Mouse (Mus musculus): ENCODE data around the gene Prss43. TPM values are rescaled to one million over a fixed set of nuclear protein-coding genes. Genes with fewer than 3 reads are reported as not detected.
"Not testable (repeated sequence)": the region's sequence is repeated elsewhere in the genome, so short reads cannot be mapped to it uniquely, and the experiment has no call there.

Prss43 gene
- polyA plus RNA-seq, 1 experiment from 2014 or later = not detected

DNA sequence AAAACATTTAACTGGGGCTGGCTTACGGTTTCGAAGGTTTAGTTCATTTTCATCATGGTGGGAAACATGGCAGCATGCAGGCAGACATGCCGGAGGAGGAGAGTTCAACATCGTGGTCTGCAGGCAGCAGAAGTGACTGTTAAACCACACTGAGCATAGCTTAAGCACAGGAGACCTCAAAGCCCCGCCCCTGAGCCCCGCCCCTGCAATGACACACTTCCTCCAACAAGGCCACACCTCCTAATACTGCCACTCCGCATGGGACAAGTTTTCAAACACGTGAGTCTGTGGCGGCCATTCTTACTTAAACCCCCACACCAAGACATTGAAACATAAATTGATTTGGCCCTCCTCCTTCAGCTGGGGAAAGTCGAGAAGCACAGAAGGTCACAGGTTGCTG lies 29.5 kb upstream of the Prss43 start:
- 75% methylated on average over 10 of the region's 10 CpGs for WGBS (ENCODE audit: insufficient replicate concordance)
- Histone ChIP-seq H3K4me1 (ENCODE audit: control insufficient read depth, insufficient read depth, low read length) (no peaks in the 10 kb centered on the region), H3K27me3 (ENCODE audit: control insufficient read depth, insufficient read depth, low read length) (no peaks in the 10 kb centered on the region), H3K27ac (ENCODE audit: low read depth, low read length) (no peak overlapping the region), H3K4me2 (no peak overlapping the region), H3K36me3 (ENCODE audit: control insufficient read depth, insufficient read depth, low read length) (no peaks in the 10 kb centered on the region), H3K4me3 (ENCODE audit: low read depth, low read length) (no peak overlapping the region), H3K9ac (ENCODE audit: low read depth, low read length) (no peak overlapping the region), H3K9me3 (replicated peaks; ENCODE audit: control insufficient read depth, low read length) (no peaks in the 10 kb centered on the region)
- ATAC-seq (replicated peaks; ENCODE audit: insufficient number of reproducible peaks, low FRiP score, low TSS enrichment) = no peak

DNA sequence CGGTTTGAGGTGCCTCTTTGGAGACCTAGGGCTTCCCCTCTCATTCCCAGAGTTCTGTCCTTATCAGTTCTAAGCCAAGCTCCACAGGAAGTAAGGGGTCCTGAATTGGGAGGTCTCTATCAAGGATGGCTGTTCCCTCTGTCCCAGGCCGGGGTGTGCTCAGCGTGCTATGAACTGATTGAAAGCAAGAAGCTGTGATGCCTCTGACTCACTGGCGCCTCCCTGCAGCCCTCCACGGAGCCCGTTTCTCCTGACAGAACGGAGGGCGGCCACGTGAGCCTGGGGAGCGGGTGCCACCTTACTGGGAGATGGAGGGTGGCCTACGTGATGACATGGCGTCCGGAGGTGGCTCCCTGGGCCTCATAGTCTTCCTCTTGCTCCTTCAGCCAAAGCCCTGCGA lies 28.6 kb upstream of the Prss43 start, which contains the start of gene Prss42:
TSS of gene Prss42 (plus strand) at position 301 of the 400 bp plus-strand sequence.
- Histone ChIP-seq H3K4me3 (ENCODE audit: low read depth, low read length) (no peak within 1 kb of the TSS), H3K27ac (ENCODE audit: low read depth, low read length) (no peak within 1 kb of the TSS), H3K36me3 (ENCODE audit: control insufficient read depth, insufficient read depth, low read length) (no peaks in the 10 kb centered on the region), H3K4me2 (no peak within 1 kb of the TSS), H3K9me3 (replicated peaks; ENCODE audit: control insufficient read depth, low read length) (no peaks in the 10 kb centered on the region), H3K4me1 (ENCODE audit: control insufficient read depth, insufficient read depth, low read length) (no peaks in the 10 kb centered on the region), H3K27me3 (ENCODE audit: control insufficient read depth, insufficient read depth, low read length) (no peaks in the 10 kb centered on the region), H3K9ac (ENCODE audit: low read depth, low read length) (no peak within 1 kb of the TSS)
- no peak for ATAC-seq (replicated peaks; ENCODE audit: insufficient number of reproducible peaks, low FRiP score, low TSS enrichment)
- 87% methylated on average over 14 of the region's 14 CpGs for WGBS (ENCODE audit: insufficient replicate concordance)

DNA sequence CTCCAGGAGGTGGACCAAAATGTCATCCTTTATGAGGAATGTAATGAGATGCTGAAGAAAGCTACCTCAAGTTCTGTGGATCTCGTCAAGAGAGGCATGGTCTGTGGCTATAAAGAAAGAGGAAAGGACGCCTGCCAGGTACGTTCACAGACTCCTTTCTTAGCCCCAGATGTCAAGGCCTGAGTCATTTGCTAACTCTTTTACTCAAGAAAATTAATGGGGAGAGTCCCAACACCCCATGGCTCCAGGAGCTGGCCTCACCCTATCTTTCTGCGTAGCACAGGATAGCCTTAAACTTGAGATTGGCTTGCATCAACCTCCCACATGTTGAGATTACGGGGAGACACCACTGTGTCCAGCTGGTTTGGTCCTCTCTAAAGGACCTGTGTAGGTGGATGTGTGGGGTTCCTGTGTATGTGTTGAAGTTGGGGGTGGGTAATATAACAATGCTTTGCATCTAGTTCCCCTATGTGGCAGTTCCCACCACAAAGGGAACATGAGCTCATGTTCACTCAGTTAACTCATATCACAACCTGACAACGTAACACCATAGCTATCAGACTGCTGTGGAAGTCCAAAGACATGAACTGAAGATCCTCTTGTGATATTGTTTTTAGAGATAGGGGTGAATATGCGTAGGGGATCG lies 25.5 kb upstream of the Prss43 start:
- Histone ChIP-seq H3K9ac (ENCODE audit: low read depth, low read length) (no peak overlapping the region), H3K4me1 (ENCODE audit: control insufficient read depth, insufficient read depth, low read length) (no peaks in the 10 kb centered on the region), H3K36me3 (ENCODE audit: control insufficient read depth, insufficient read depth, low read length) (no peaks in the 10 kb centered on the region), H3K4me2 (no peak overlapping the region), H3K9me3 (replicated peaks; ENCODE audit: control insufficient read depth, low read length) (no peaks in the 10 kb centered on the region), H3K27ac (ENCODE audit: low read depth, low read length) (no peak overlapping the region), H3K4me3 (ENCODE audit: low read depth, low read length) (no peak overlapping the region), H3K27me3 (ENCODE audit: control insufficient read depth, insufficient read depth, low read length) (no peaks in the 10 kb centered on the region)
- ATAC-seq (replicated peaks; ENCODE audit: insufficient number of reproducible peaks, low FRiP score, low TSS enrichment) = no peak
- 83% methylated on average over 8 of the region's 8 CpGs for WGBS (ENCODE audit: insufficient replicate concordance)

DNA sequence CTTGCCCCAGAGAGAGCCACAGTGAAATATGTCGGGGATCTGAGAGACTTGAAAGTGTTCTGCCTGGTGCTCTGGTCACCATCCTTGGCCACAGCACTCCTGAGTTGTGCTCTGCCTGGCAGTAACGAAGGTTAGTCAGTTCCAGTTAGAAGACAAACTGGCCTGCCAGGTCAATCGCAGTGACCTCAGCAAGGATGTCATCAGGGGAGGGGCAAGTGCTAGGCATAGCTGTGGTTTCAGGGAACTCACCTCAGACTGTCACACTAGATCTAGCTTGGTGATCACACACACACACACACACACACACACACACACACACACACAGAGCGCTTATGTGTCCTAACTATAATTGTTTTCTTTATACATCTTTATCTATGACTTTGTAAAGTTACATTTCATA lies 23.2 kb upstream of the Prss43 start:
- H3K9ac ChIP-seq (ENCODE audit: low read depth, low read length) = no peak overlapping the region
- ATAC-seq (replicated peaks; ENCODE audit: insufficient number of reproducible peaks, low FRiP score, low TSS enrichment) = no peak

DNA sequence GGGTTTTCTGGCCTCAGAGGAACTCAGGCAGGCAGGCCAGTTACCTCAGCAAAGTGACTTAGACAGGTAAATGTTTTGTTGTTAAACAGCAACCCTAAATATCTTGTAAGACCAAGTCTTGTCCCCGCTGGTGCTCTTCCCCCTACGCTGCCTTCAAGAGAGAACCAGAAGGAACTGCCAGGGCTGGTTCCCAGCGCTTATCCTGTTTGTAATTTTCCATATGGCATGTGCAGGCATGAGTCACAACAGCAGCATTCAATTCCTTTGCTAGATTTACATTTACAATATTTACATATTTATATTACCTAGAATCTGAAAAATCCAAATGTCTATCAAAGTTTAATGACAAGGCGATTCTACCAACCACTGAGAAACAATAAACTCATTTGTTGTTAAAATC lies 16.4 kb upstream of the Prss43 start:
- Histone ChIP-seq H3K4me3 (ENCODE audit: low read depth, low read length) (no peak overlapping the region), H3K4me2 (no peak overlapping the region), H3K9me3 (replicated peaks; ENCODE audit: control insufficient read depth, low read length) (no peaks in the 10 kb centered on the region), H3K27me3 (ENCODE audit: control insufficient read depth, insufficient read depth, low read length) (0 out of 2 replicates have a peak, but pooled peaks cover 4% of the 10 kb centered on the region), H3K27ac (ENCODE audit: low read depth, low read length) (no peak overlapping the region), H3K4me1 (ENCODE audit: control insufficient read depth, insufficient read depth, low read length) (no peaks in the 10 kb centered on the region), H3K9ac (ENCODE audit: low read depth, low read length) (no peak overlapping the region), H3K36me3 (ENCODE audit: control insufficient read depth, insufficient read depth, low read length) (no peaks in the 10 kb centered on the region)
- no peak for ATAC-seq (replicated peaks; ENCODE audit: insufficient number of reproducible peaks, low FRiP score, low TSS enrichment)
- WGBS (ENCODE audit: insufficient replicate concordance) = 82% methylated on average over 4 of the region's 4 CpGs

More for the DNA sequence above, 23.2 kb upstream of the Prss43 start:
- no peak overlapping the region for H3K27ac ChIP-seq (ENCODE audit: low read depth, low read length)
- H3K27me3 ChIP-seq (ENCODE audit: control insufficient read depth, insufficient read depth, low read length) = no peaks in the 10 kb centered on the region
- H3K4me1 ChIP-seq (ENCODE audit: control insufficient read depth, insufficient read depth, low read length) = no peaks in the 10 kb centered on the region
- no peaks in the 10 kb centered on the region for H3K36me3 ChIP-seq (ENCODE audit: control insufficient read depth, insufficient read depth, low read length)
- H3K4me2 ChIP-seq = no peak overlapping the region
- WGBS (ENCODE audit: insufficient replicate concordance) = 61% methylated on average over 4 of the region's 4 CpGs
- no peaks in the 10 kb centered on the region for H3K9me3 ChIP-seq (replicated peaks; ENCODE audit: control insufficient read depth, low read length)
- no peak overlapping the region for H3K4me3 ChIP-seq (ENCODE audit: low read depth, low read length)

DNA sequence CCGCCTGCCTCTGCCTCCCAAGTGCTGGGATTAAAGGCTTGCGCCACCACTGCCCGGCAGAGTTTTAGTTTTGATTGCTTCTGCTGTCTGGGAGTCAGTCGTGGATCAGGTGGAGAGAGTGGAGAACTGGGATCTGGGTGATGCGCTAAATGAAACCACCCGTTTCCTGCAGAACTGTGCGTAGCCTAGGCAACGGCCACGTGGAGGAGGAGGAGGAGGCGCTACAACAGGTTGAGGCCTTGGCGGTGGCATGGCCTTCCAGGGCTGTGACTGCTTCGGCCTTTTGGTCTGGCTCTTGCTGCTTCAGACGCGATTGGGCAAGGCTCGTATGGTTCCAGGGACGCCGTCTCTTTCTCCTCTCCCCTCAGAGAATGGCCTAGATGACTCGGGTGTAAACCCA lies 12.7 kb upstream of the Prss43 start, which contains the start of gene Prss44:
TSS of gene Prss44 (plus strand) at position 206 of the 400 bp plus-strand sequence.
- Histone ChIP-seq H3K9me3 (replicated peaks; ENCODE audit: control insufficient read depth, low read length) (no peaks in the 10 kb centered on the region), H3K4me3 (ENCODE audit: low read depth, low read length) (no peak within 1 kb of the TSS), H3K4me1 (ENCODE audit: control insufficient read depth, insufficient read depth, low read length) (no peaks in the 10 kb centered on the region), H3K36me3 (ENCODE audit: control insufficient read depth, insufficient read depth, low read length) (no peaks in the 10 kb centered on the region), H3K27ac (ENCODE audit: low read depth, low read length) (no peak within 1 kb of the TSS), H3K9ac (ENCODE audit: low read depth, low read length) (no peak within 1 kb of the TSS), H3K4me2 (no peak within 1 kb of the TSS), H3K27me3 (ENCODE audit: control insufficient read depth, insufficient read depth, low read length) (peaks cover 4% of the 10 kb centered on the region; the same call in 1 of the 2 replicates)
- ATAC-seq (replicated peaks; ENCODE audit: insufficient number of reproducible peaks, low FRiP score, low TSS enrichment) = no peak
- WGBS (ENCODE audit: insufficient replicate concordance) = 48% methylated on average over 18 of the region's 18 CpGs

DNA sequence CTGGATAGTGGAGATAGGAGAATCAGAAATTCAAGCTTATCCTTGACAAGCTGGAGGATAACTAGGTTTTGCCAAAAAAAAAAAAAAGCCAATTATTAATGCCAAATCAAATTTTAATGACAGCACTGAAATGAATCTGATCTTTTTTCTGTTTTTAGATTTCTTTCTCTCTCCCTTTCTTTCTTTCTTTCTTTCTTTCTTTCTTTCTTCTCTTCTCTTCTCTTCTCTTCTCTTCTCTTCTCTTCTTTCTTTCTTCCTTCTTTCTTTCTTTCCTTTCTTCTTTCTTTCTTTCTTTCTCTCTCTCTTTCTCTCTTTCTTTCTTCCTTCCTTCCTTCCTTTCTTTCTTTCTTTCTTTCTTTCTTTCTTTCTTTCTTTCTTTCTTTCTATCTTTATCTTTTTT lies 5.9 kb upstream of the Prss43 start:
- not testable (repeated sequence) for H3K4me2 ChIP-seq; H3K9ac ChIP-seq (ENCODE audit: low read depth, low read length); ATAC-seq (replicated peaks; ENCODE audit: insufficient number of reproducible peaks, low FRiP score, low TSS enrichment); H3K9me3 ChIP-seq (replicated peaks; ENCODE audit: control insufficient read depth, low read length); H3K27me3 ChIP-seq (ENCODE audit: control insufficient read depth, insufficient read depth, low read length); H3K4me3 ChIP-seq (ENCODE audit: low read depth, low read length); H3K27ac ChIP-seq (ENCODE audit: low read depth, low read length); H3K4me1 ChIP-seq (ENCODE audit: control insufficient read depth, insufficient read depth, low read length); H3K36me3 ChIP-seq (ENCODE audit: control insufficient read depth, insufficient read depth, low read length)

DNA sequence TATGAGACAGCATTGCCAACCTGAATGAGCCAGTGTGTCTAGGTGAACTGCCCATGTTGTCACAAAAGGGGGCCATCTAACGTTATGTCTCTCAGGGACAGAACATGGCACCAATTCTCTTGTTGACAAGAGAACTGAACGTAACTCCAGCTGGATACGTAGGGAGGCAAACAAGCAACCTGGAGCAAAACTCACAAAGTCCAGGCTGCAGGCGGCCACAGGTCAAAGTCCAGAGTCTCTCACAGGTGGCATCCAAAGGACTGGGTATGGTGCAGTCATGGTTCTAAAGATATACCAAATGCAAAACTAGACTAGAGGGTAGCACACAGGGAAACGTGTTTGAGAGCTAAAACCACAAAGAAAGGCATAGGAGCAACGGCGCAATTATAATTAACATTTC lies 5.1 kb upstream of the Prss43 start:
- 78% methylated on average over 7 of the region's 7 CpGs for WGBS (ENCODE audit: insufficient replicate concordance)
- H3K9me3 ChIP-seq (replicated peaks; ENCODE audit: control insufficient read depth, low read length) = no peaks in the 10 kb centered on the region
- no peak overlapping the region for H3K4me3 ChIP-seq (ENCODE audit: low read depth, low read length)
- H3K4me1 ChIP-seq (ENCODE audit: control insufficient read depth, insufficient read depth, low read length) = no peaks in the 10 kb centered on the region
- H3K9ac ChIP-seq (ENCODE audit: low read depth, low read length) = no peak overlapping the region
- peaks cover 2% of the 10 kb centered on the region; the same call in 1 of the 2 replicates for H3K27me3 ChIP-seq (ENCODE audit: control insufficient read depth, insufficient read depth, low read length)
- no peak for ATAC-seq (replicated peaks; ENCODE audit: insufficient number of reproducible peaks, low FRiP score, low TSS enrichment)
- H3K4me2 ChIP-seq = no peak overlapping the region
- H3K36me3 ChIP-seq (ENCODE audit: control insufficient read depth, insufficient read depth, low read length) = no peaks in the 10 kb centered on the region
- H3K27ac ChIP-seq (ENCODE audit: low read depth, low read length) = no peak overlapping the region

DNA sequence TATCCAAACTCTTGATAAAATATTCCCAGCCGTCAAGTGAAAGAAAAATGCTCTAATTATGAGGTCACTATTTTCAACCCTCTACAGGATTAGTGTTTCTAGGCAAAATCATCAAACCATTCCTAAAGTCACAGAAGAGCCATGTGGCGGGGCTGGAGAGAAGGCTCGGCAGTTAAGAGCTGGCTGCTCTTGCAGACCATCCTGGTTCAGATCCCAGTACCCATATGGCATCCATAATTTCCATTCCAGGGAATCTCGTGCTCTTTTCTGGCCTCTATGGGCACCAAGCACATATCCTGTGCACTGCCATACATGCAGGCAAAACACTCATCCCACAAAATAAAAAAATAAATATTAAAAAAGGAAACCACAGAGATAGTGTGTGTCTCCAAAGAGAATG lies 1.1 kb upstream of the Prss43 start:
- no peaks in the 10 kb centered on the region for H3K36me3 ChIP-seq (ENCODE audit: control insufficient read depth, insufficient read depth, low read length)
- ATAC-seq (replicated peaks; ENCODE audit: insufficient number of reproducible peaks, low FRiP score, low TSS enrichment) = no peak
- no peaks in the 10 kb centered on the region for H3K4me1 ChIP-seq (ENCODE audit: control insufficient read depth, insufficient read depth, low read length)
- no peaks in the 10 kb centered on the region for H3K9me3 ChIP-seq (replicated peaks; ENCODE audit: control insufficient read depth, low read length)
- no peak overlapping the region for H3K4me3 ChIP-seq (ENCODE audit: low read depth, low read length)
- H3K4me2 ChIP-seq = no peak overlapping the region
- 71% methylated on average over 4 of the region's 4 CpGs for WGBS (ENCODE audit: insufficient replicate concordance)
- H3K27me3 ChIP-seq (ENCODE audit: control insufficient read depth, insufficient read depth, low read length) = peaks cover 3% of the 10 kb centered on the region; the same call in 1 of the 2 replicates
- no peak overlapping the region for H3K27ac ChIP-seq (ENCODE audit: low read depth, low read length)
- H3K9ac ChIP-seq (ENCODE audit: low read depth, low read length) = no peak overlapping the region
